Mouse (Mus musculus) stomach, postnatal 0 days (tissue): ENCODE measurements at regions not wholly inside any gene's neighbourhood (a gene's known extent, or its start where the extent isn't known, plus 50 kb on each side); places are given as distances from the start of the nearest gene placed in this dataset.

ENCODE experiments used
- ATAC-seq: fragments of 200-750 bp; cut with Nextera tagmentation; 2 replicates; pipeline ENCODE4 v1.8.0; 2017; ENCODE audit not compliant: low FRiP score, low TSS enrichment
- DNase-seq: peaks from one replicate; pipeline ENCODE4 v3.0.0-alpha.2; 2016; ENCODE audit warnings: low spot score
- H3K27ac ChIP-seq: fragments of 300-500 bp; sonication (generic); replicated peaks from 2 replicates; pipeline ENCODE4 v1.5.1; 2014; ENCODE audit warnings: mild to moderate bottlenecking, control low read depth
- H3K27me3 ChIP-seq: fragments of 300-500 bp; sonication (generic); 2 replicates; pipeline ENCODE4 v1.6.1; 2014; ENCODE audit warnings: low read length; ENCODE audit not compliant: control insufficient read depth, insufficient read depth
- H3K36me3 ChIP-seq: fragments of 300-500 bp; sonication (generic); 2 replicates; pipeline ENCODE4 v1.6.1; 2014; ENCODE audit warnings: low read length, mixed read lengths; ENCODE audit not compliant: control insufficient read depth, insufficient read depth
- H3K4me1 ChIP-seq: fragments of 300-500 bp; sonication (generic); replicated peaks from 2 replicates; pipeline ENCODE4 v1.6.1; 2014; ENCODE audit warnings: antibody characterized with exemption; ENCODE audit not compliant: control insufficient read depth, insufficient read depth
- H3K4me2 ChIP-seq: fragments of 300-500 bp; sonication (generic); replicated peaks from 2 replicates; pipeline ENCODE4 v1.6.1; 2014; ENCODE audit warnings: low read depth, mild to moderate bottlenecking, control low read depth, moderate library complexity
- H3K4me3 ChIP-seq: fragments of 300-500 bp; sonication (generic); 2 replicates; pipeline ENCODE4 v1.5.1; 2014; ENCODE audit warnings: low read depth, low read length, control low read depth
- H3K9ac ChIP-seq: fragments of 300-500 bp; sonication (generic); 2 replicates; pipeline ENCODE4 v1.6.1; 2014; ENCODE audit warnings: mild to moderate bottlenecking, low read length, control low read depth, mixed read lengths
- H3K9me3 ChIP-seq: fragments of 300-500 bp; sonication (generic); 2 replicates; pipeline ENCODE4 v1.6.1; 2016; ENCODE audit warnings: low read length; ENCODE audit not compliant: control insufficient read depth
- CTCF ChIP-seq: IDR thresholded peaks from 2 replicates; pipeline ENCODE4 v1.5.1; 2016; ENCODE audit warnings: antibody characterized with exemption, low read depth, mild to moderate bottlenecking, moderate library complexity
- EP300 ChIP-seq: optimal IDR thresholded peaks from 2 replicates; pipeline ENCODE3; 2016; ENCODE audit warnings: antibody characterized with exemption
- WGBS: fragments of 180-500 bp; shearing (Covaris S2); extraction: QIAGEN DNeasy Blood & Tissue Kit; methylation state at CpG from one replicate; pipeline ENCODE4 v1.1.7; 2014; 5-methylcytosine and 5-hydroxymethylcytosine counted together

GRCm38 (mm10) chr16:51650100-51650499, 380.9 kb upstream of the Cblb start:
- H3K4me1 ChIP-seq = no peaks in the 10 kb centered on the region
- H3K4me3 ChIP-seq = no peak overlapping the region
- no peak overlapping the region for H3K4me2 ChIP-seq
- no peak for ATAC-seq
- no peaks in the 10 kb centered on the region for H3K27me3 ChIP-seq
- H3K36me3 ChIP-seq = no peaks in the 10 kb centered on the region
- no peak overlapping the region for H3K27ac ChIP-seq
- H3K9me3 ChIP-seq = no peaks in the 10 kb centered on the region
- WGBS = 70% methylated on average over 5 of the region's 5 CpGs
- no peak overlapping the region for H3K9ac ChIP-seq
- TF ChIP-seq CTCF (no peak), EP300 (no peak)
- no peak for DNase-seq

DNA sequence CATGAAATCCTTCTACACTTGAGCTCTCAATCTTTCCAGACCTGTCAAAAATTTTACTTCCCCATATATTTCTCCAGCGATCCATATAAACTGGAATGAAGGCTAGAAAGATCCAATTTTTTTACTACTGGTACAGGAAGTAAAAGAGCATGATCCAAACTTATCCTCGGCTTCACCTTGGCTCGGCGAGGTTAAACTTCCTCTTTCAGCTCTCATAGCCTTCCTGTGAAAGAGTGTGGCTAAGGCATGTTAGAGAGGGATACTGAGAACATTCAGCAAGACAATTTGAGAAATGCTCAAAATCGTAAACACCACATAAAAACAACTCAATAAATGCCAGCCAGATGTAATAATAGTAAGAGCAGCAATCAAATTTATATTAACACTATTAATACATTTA, 380.3 kb upstream of the Cblb start:
- WGBS = 86% methylated on average over 5 of the region's 5 CpGs
- no peak overlapping the region for H3K9ac ChIP-seq
- H3K4me1 ChIP-seq = no peaks in the 10 kb centered on the region
- no peak overlapping the region for H3K27ac ChIP-seq
- ATAC-seq (no peak), DNase-seq (no peak)
- no peaks in the 10 kb centered on the region for H3K9me3 ChIP-seq
- H3K36me3 ChIP-seq = no peaks in the 10 kb centered on the region
- no peak overlapping the region for H3K4me2 ChIP-seq
- H3K4me3 ChIP-seq = no peak overlapping the region
- no peaks in the 10 kb centered on the region for H3K27me3 ChIP-seq
- no peak for TF ChIP-seq EP300
- TF ChIP-seq CTCF = no peak

- Histone ChIP-seq H3K9me3 (no peaks in the 10 kb centered on the region), H3K36me3 (no peaks in the 10 kb centered on the region), H3K4me2 (no peak overlapping the region), H3K9ac (no peak overlapping the region), H3K27me3 (no peaks in the 10 kb centered on the region), H3K27ac (no peak overlapping the region), H3K4me1 (no peaks in the 10 kb centered on the region), H3K4me3 (no peak overlapping the region)
- ATAC-seq (no peak), DNase-seq (no peak)
- WGBS = 85% methylated on average over 1 of the region's 1 CpGs
- TF ChIP-seq EP300 = no peak
- no peak for TF ChIP-seq CTCF
Observed at GRCm38 (mm10) chr16:51661693-51662092, 369.3 kb upstream of the Cblb start.

DNA sequence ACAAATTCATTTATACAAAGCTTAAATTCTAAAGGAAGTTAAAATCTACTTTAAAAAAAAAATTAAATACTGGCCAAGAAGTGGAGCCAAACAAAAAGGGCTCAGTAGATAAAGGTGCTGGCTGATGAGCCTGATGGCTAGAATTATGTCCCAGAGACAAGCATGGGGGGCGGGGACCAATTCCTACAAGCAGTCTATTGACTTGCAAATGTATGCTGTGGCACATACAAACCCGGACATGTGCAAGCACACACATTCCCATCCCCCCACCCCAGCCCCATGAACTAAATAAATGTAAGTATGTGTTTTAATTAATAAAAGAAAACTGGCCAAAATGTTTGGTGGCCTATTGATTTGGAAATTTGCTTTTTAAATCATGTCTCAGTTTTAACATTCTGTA, 366.7 kb upstream of the Cblb start:
- no peak for ATAC-seq
- no peaks in the 10 kb centered on the region for H3K27me3 ChIP-seq
- no peaks in the 10 kb centered on the region for H3K9me3 ChIP-seq
- H3K4me2 ChIP-seq = no peak overlapping the region
- DNase-seq = no peak
- no peaks in the 10 kb centered on the region for H3K36me3 ChIP-seq
- H3K9ac ChIP-seq = no peak overlapping the region
- H3K4me1 ChIP-seq = no peaks in the 10 kb centered on the region
- TF ChIP-seq EP300 (no peak), CTCF (no peak)
- H3K4me3 ChIP-seq = no peak overlapping the region
- H3K27ac ChIP-seq = no peak overlapping the region
- WGBS = 78% methylated on average over 2 of the region's 2 CpGs

- Histone ChIP-seq H3K27me3 (no peaks in the 10 kb centered on the region), H3K9ac (no peak overlapping the region), H3K4me3 (no peak overlapping the region), H3K36me3 (no peaks in the 10 kb centered on the region), H3K9me3 (no peaks in the 10 kb centered on the region), H3K4me1 (no peaks in the 10 kb centered on the region), H3K4me2 (no peak overlapping the region), H3K27ac (no peak overlapping the region)
- TF ChIP-seq EP300 = no peak
- TF ChIP-seq CTCF = no peak
- ATAC-seq (no peak), DNase-seq (no peak)
- 83% methylated on average over 3 of the region's 3 CpGs for WGBS
Observed at GRCm38 (mm10) chr16:51675101-51675500, 355.9 kb upstream of the Cblb start.

DNA sequence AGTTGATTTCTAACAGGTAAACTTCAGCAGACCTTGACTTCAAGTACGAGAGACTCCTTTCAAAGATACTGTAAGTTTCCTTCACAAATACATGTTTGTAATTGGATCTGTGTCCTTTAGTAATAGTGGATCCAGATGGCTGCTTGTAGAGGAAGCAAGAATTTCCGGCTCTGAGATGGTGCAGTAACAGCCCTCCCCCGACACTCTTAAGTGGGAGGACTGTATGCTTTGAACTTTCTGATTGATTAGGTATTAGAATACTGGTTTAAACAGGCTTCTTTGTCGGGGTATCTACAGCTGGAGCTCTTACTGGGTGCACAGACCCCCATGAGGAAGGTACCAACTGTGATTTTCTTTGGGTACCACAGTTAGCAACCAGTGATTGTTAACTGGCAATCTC, 355.0 kb upstream of the Cblb start:
- H3K27me3 ChIP-seq = no peaks in the 10 kb centered on the region
- ATAC-seq (no peak), DNase-seq (no peak)
- H3K4me2 ChIP-seq = no peak overlapping the region
- H3K9ac ChIP-seq = no peak overlapping the region
- no peak overlapping the region for H3K4me3 ChIP-seq
- no peak overlapping the region for H3K27ac ChIP-seq
- H3K4me1 ChIP-seq = no peaks in the 10 kb centered on the region
- 26% methylated on average over 4 of the region's 4 CpGs for WGBS
- TF ChIP-seq EP300 (no peak), CTCF (no peak)
- H3K36me3 ChIP-seq = no peaks in the 10 kb centered on the region
- no peaks in the 10 kb centered on the region for H3K9me3 ChIP-seq

- no peaks in the 10 kb centered on the region for H3K4me1 ChIP-seq
- DNase-seq (no peak), ATAC-seq (no peak)
- no peaks in the 10 kb centered on the region for H3K9me3 ChIP-seq
- TF ChIP-seq EP300 = no peak
- TF ChIP-seq CTCF = no peak
- 90% methylated on average over 3 of the region's 3 CpGs for WGBS
- no peaks in the 10 kb centered on the region for H3K36me3 ChIP-seq
- no peak overlapping the region for H3K4me2 ChIP-seq
- H3K27ac ChIP-seq = no peak overlapping the region
- H3K4me3 ChIP-seq = no peak overlapping the region
- H3K27me3 ChIP-seq = no peaks in the 10 kb centered on the region
- H3K9ac ChIP-seq = no peak overlapping the region
Observed at GRCm38 (mm10) chr16:51690861-51691260, 340.2 kb upstream of the Cblb start.
